Mouse (Mus musculus): ENCODE measurements at regions not wholly inside any gene's neighbourhood (a gene's known extent, or its start where the extent isn't known, plus 50 kb on each side); places are given as distances from the start of the nearest gene placed in this dataset.
A peak's percentile ranks its signal among the peaks of the same experiment; 100 is the strongest.

DNA sequence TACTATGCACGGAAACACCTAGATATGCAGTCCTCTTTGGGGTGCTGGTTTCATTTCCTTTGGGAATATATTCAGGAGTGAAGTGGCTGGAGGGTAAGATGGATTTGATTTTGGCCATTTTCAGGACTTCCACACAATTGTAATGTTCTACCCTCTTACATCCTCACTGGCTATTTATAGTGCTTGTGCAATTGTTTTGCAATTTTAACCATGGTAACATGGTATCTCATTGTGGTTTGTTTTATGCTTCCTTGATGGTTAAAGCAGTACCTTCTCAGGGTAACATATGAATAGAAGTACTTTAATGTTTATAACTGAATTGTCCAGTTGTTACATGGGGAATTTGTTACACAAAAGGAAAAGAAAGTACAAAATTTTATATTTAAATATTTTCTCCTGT, 135.3 kb upstream of the Nrp1 start:
- no peak for DNase-seq (ENCODE audit: low spot score in 2 of 2)

DNA sequence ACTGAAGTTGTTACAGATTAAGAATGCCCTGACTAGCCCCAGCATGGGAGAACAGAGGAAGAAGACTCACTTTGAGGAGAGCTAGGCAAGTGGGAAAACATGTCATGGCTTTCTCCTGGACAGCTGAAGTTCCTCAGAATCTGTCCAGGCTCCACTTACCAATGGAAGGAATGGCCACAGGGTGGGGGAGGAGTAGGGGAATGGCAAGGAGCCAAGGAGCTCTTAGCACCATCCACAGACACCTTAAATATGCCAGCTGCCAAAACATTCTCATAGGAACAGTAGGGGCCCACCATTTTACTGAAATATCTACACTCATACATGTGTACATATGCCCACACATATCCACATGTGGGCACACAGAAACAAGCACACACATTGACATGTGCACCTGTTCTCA, 134.9 kb upstream of the Nrp1 start:
- no peak for DNase-seq (ENCODE audit: low spot score in 2 of 2)

DNA sequence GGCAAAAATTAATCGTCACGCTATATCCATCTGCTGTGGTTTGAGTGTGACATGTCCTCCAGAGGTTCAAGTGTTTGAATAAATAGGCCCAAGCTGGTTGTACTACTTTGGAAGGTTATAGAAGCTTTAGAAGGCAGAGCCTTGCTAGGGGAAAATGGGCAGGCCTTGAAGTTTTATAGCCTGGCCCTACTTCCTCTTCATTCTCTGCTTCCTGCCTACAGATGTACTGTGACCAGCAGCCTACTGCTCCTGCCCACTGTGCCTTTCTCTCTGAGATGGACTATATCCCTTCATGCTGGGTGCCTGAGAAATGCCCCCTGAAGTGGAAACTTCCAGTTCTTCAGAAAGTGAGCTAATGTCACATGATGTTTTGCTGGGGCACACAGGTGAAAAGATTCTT, 133.3 kb upstream of the Nrp1 start:
- no peak for DNase-seq (ENCODE audit: low spot score in 2 of 2)

DNA sequence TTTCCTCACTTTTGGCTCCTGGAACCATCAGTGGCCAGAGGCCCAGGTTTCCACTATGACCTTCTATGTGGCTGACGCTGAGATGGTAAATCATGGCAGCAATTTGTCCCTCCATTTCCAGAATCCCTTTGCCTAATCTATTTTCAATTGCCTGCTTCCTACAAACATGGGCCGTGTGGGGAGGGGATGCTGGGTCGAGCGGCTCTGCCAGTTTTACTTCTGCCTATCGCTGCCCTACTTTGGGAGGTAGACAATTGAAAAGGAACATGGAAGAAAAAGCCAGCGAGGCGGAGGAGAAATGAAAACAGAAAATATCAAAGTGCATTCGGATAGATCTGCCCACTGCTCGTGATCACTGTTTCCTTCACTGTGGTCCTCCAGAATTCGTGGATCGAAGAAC, 123.3 kb upstream of the Nrp1 start:
- DNase-seq (ENCODE audit: low spot score in 2 of 2) = no peak

DNA sequence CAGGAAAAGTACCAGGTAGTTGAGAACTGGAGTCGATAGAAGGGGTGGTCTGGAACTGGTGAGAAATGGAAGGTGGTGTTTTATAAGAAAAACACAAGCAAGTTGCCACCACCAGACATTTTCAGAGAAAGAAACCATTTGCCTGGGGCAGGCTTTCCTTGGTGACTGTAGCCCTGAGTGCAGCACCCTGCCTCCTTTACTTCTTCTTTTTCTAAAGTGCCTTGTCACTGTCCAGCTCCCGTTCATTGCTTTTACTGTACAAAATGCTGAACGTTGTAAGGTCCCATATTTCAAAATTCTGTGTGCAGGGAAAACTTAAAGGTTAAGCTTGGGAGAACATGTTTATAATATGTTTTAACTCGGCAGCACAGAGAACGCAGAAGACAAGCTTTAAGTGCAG, 122.9 kb upstream of the Nrp1 start:
- no peak for DNase-seq (ENCODE audit: low spot score in 2 of 2)

DNA sequence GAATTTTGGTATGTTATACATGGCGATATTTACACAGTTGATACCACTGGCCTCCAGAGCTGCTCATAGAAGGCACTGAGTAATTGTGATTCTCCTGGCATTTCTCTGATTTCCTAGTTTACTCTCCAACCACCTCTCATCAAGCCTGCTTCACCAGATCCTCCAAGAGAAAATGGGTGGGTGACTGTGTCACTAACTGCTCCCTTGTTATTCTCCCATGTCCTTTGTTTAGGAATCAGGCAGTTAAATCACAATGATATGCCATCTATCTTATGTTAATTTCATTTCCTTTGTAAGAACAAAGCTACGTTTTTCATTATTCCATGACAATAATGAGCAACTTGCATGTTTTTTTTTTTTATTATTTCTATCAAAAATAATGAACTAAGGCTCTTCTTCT, 122.3 kb upstream of the Nrp1 start:
- no peak for DNase-seq (ENCODE audit: low spot score in 2 of 2)

DNA sequence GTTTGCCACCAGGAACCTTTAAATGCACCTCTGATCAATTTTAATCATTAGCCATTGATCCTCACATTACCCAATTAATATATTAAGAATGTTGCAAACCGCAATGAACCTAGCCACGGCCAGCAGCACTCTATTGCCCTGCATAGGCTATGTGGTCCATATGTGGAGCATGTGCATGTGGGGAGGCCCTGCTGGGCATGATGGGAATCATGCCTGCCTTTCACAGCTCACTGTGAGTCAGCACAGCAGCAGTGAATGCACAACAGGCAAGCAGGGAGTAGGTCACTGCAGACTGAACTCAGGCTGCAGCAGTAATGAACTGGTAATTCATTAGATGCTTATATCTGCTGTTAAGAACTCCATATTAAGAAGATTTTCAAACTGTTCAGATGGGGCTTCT, 119.5 kb upstream of the Nrp1 start:
- DNase-seq (ENCODE audit: low spot score in 2 of 2) = no peak

DNA sequence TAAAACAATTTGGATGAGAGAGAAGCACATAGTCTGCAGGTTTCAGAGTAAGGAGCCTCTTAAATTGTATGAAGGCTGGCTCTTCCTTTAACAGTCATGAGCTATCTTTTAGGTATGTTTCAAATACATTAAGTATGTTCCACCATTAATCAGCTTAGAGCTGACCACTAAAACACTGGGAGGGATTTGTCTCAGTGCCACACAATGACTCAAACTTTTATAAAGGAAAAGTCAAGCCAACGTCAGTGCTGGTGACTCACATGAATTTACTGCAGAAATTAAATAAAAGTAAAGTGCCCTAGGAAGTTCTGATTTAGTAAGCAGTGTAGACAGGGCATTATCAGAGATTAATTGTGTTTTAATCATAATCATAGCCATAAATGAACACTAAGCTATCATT, 118.6 kb upstream of the Nrp1 start:
- no peak for DNase-seq (ENCODE audit: low spot score in 2 of 2)

DNA sequence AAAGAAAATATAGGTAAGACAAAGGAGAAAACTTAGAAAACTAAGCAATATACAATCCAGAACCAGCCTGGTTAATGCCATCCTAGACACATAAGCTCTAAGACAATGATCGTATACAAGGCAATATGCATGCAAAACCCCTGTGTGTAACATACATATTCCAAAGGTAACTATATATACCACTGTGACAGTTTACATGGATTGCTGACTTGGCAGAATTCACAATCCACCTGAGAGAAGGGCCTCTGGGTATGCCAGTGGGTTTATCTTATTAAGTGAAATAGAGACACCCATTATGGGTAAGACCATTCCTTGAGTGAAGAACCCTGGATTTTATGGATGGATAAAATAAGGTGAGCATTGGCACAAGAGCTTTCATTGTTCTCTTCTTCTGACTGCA, 117.2 kb upstream of the Nrp1 start:
- no peak for DNase-seq (ENCODE audit: low spot score in 2 of 2)

DNA sequence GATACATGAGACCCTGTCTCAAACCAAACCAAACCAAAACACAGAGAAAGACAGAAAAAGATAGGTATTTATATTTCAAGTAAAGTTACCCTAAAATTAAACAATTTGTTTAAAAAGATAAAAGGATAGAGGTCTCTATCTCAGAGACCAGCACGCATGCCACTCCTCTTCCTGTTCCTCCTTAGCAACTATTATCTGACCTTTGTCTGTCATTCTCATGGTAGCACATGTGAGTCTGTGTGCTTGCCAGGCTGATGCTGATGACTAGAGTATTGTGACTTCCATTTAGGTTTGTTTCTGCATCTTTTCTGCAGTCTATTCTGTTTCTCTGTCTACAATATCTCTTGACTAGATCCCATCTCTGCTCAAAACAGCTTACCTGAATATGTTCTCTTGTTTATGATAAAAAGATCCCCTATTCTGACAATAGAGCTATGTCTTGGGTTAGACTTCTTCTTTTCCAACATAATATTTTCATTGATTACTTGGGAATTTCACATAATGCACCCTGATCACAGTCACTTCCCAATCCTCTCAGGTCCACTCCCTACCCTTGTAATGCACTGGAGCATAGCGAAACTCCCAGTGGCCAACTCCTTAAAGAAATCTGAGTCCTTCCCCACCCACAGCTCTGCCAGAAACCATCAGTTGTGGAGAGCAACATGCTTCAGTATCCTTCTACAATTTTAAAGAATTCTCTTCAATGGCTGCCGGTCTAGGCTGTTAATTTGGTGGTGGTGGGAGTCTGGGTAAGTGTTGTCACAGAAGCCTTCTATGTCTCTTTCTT, 115.7 kb upstream of the Nrp1 start:
- DNase-seq (ENCODE audit: low spot score in 2 of 2) = no peak

DNA sequence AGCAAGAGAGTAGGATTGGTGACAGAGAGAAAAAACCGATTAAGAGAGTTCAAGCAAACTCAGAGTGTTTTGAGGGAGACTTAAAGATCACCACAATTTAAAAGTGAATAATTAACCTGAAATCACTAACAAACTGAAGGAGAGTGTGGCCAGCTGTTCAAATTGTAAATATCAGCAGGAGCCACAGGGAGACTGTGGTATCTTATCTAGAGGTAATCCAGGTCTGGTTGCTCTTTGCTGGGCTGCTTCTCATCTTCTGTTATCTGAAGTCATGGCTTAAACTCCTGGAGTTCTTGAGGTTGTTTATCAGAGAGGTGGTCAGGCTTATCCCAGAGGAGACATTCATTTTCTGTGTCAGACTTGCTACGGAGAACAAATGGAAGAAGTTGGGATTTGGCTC, 106.7 kb upstream of the Nrp1 start:
- DNase-seq (ENCODE audit: low spot score in 2 of 2) = no peak

DNA sequence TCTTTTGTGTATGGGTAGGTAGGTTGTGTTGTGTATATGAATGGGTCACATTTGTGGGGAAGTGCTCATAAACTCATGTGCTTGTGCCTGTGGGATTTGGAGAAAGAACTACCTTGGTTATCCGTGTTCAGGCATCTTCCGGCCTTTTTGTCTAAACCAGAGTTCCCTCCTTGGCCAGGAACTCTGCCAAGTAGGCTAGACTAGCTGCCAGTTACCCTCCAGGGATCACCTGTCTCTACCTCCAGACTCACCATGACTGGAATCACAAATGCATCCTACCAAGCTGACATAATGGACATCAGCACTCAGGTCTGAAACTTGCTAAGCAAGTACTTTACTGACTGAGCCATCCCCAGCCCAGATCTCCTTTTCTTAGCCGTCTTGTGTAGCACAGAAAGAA, 97.6 kb upstream of the Nrp1 start:
- DNase-seq (ENCODE audit: low spot score in 2 of 2) = no peak

DNA sequence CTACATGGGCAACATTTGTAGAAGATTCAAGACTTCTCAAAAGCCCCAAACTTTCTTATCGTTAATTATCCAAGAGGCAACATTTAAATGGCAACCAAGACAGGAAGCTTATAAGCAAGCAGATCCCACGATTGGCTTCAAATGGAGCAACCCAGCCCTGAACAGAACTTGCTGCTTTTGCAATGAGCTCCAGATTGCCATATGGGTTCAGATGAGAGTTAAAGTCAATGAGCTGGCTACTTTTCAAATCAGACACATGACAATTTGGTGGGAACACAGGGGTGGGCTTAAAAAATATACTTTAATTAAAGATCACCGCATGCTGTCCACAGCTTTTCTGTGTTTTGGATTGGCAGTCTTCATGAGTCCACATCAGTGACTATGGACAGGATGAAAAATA, 97.0 kb upstream of the Nrp1 start:
- DNase-seq (ENCODE audit: low spot score in 2 of 2) = no peak

DNA sequence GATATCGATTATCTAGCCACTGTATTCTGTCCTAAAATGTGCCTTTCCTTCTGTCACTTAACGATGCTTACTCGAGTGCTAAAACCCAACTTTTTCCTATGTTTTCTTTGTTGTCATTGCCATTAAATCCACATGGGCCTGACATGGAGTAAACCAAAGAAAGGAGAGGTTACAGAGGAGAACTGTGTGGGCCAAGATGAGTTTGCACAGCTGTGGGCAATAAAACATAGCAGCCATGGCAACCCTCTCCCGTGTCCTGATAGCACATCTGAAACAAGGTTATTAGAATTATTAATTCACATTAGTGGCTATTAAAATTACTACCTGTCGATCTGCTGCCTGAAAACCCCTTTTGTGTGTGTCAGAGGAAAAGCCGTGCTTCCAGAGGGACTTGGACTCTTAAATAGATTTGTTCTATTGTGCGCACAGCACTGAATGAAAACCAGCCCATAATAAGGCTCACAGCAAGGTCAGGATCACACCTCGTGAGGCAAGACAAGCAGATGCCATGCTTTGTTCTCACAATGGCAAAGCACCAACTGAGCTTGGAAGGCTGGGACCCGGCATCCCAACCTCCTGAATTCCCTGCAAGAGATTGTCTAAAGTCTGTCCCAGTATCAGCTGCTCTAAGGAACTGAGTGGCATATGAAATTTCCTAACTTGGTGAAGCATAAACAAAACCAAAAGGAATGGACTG, 95.0 kb upstream of the Nrp1 start:
- no peak for DNase-seq (ENCODE audit: low spot score in 2 of 2)

DNA sequence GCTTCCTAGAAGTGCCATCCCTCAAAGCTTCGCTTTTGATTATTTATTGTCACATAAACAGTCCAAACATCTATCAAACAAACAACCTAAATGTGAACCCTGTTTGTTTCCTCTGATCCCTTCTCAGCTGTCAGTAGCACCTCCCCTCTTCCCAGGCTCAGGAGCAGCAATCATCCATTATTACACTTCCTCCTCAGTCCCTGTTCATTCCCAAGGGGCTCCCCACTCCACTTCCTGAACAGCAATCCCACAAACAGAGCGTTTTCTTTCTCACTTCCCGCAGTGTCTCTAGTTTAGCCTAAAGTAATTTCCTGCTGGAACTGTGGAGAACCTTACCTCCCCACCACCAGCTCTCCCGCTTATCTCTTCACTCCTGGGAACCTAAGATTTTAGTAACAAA, 91.1 kb upstream of the Nrp1 start:
- DNase-seq (ENCODE audit: low spot score in 2 of 2) = no peak

DNA sequence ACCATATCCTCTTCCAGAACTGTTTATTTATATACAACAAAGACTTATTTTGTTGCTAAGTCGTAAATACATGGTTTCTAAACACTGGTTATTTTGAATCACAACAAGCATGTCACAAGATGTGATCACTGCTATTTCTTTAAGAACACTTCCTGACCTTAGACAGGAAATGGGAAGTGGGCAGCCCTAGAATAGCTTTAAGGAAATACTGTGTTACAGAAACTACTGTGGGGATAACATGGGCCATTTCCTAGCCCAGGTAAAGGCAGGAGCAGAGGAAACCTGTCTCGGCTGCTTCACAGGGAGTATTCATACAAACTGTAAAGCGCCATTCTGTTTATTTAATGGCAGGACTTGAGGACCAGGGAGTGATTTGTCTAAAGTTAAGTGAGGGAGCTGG, 90.4 kb upstream of the Nrp1 start:
- DNase-seq (ENCODE audit: low spot score in 2 of 2) = no peak

DNA sequence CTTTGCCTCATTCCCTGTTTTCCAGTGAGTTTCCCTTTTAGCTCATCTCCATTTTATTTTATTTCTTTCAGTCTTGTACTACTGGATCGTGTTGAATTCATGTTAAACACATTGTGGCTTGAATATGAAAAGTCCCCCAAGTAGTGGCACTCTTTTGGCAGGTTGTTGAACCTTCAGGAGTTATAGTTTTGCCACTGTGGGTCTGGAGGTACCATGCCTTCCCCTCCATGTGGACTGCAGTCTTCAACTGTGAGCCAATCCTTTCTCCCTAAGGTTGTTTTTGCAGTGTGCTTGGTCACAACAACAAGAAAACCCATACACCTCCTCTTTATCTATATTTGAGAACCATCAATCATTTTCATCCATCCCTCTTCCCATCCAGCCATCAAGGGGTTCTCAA, 88.9 kb upstream of the Nrp1 start:
- DNase-seq (ENCODE audit: low spot score in 2 of 2) = no peak

DNA sequence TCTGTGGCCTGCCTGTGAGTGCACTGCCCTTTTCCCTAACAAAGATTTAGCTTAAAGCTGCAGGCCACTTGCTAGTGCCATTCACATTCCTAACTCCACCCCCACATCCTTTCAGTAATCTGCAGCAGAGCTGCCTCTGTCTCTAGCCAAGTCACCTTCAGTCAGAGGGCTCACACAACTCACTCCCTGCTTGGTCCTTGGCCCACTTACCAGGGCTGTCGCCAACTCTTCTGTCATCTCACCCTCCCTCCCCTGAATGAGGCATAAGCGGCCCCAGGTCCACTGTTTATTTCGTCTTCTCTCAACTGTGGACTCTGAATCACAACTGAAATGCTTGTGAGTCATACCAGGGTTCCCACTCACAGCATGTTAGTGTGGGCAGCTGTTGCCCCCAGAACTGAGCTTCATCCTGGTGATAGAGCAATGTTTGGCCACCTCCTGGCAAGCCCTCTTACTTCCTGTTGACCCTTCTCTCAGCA, 85.5 kb upstream of the Nrp1 start:
- DNase-seq (ENCODE audit: low spot score in 2 of 2) = peak; percentile 6 to 19

DNA sequence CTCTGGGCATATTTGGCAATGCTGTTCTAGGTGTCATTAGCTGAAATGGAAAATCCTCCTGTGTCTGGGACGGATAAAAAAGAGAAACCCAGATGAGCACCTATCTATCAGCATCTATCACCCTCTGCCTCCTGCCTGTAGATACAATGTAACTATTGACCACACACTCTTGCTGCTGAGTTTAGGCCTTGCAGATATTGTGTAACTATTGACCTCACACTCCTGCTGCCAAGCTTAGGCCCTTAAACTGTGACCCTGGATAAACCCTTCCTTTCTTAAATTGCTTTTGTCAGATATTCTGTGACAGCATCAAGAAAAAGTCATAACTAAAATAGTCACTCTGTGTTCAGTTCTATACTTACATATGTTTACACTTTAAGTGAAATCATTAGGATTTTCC, 81.9 kb upstream of the Nrp1 start:
- DNase-seq (ENCODE audit: low spot score in 2 of 2) = no peak

DNA sequence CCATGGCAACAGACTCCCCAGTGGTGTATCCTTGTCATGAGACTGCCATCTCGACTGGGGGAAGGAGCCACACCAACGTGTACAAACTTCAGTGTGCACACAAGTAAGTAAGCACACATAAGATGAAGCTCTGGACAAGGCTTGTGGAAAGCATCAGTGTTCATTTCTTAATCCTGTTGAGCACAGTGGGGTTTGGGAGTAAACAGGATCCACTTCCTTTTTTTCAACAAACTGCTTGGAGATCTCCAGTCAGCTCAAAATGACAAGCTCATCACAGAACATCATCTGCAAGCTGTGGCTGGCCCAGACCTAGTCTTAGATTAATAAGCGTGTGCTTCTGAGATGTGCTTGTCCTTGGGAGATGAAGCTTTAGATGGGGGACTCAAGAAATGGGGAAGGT, 75.6 kb upstream of the Nrp1 start:
- DNase-seq (ENCODE audit: low spot score in 2 of 2) = no peak

DNA sequence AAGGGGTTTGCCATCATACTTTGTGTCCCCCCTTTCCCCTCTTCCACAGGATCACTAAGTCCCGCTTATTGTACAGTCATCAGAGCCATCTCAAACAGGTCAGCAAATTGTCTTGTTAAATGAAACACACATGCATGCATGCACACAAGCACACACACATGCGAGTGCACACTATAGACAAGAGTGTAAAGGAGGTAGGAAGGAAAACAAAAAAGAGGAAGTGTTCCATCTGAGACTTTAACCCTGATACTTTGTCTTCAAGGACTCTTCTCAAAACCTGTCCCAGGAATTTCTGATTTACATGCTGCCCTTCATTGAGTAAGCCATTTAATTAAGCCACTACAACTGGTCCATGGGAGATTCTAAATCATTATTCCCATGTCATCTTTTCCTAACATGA, 75.0 kb upstream of the Nrp1 start:
- no peak for DNase-seq (ENCODE audit: low spot score in 2 of 2)

DNA sequence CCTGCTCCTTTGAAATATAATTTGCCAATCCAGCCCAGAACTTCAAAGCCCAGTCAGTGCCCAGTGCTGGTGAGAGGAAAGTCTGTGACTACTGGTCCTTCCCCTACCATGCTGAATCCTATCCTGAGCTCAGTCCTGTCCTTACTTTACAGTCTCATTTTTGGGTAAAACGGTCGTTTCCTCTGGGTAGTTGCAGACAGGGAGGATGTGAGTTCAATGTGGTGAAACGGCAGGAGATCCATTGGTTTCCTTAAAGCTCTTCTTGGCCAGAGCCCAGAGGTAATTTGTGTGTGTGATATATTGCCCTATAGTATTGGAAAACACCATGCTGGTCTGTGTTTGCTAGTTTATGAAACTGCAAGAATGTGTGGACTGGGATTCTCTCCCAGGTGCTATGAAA, 73.6 kb upstream of the Nrp1 start:
- no peak for DNase-seq (ENCODE audit: low spot score in 2 of 2)

DNA sequence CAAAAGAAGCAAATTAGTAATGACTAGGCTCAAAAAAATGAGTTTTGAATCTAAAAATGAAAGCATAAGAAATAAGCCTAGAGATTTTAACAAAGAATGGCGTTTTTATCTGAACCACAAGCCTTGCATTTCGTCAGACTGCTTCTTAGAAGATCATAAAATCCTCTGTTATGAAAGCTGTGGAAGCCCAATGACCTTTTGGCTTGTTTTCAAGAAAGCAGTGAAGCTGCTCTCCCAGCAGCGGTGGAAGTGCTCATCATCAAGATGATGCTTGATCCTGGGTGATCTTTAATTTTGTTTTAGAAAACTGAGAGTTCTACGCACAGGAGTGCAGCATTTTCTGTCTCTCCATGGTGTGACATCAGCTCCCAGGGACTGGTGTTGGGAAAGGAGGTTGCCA, 68.3 kb upstream of the Nrp1 start:
- no peak for DNase-seq (ENCODE audit: low spot score in 2 of 2)

DNA sequence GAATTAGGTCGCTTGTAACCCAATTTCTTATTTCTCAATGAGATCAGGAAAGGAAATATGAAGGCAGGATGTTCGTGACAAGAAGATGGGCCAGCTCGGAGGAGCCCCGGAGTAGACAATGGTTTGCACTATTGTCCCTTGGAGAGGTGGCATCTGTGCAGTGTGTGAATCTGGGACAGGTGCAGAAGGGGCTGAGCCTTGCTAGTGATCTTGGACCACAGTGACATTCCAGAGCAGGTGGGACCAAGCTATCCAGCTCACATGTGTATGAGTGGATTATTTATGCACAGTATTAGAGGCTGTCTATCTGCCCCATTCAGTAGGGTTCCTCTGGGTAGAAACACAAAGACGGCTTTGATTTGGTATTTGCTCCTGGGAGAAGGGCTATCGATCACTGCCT, 66.0 kb upstream of the Nrp1 start:
- no peak for DNase-seq (ENCODE audit: low spot score in 2 of 2)
